Mouse (Mus musculus) kidney, embryonic 14.5 days (tissue): ENCODE data around the gene Ntrk3. TPM values are rescaled to one million over a fixed set of nuclear protein-coding genes. Genes with fewer than 3 reads are reported as not detected.

Experiments used
- ATAC-seq: fragments of 200-750 bp; cut with Nextera tagmentation; 2 replicates; pipeline ENCODE4 v1.8.0; 2017; ENCODE audit warnings: moderate number of reproducible peaks, mild to moderate bottlenecking, moderate TSS enrichment, moderate library complexity; ENCODE audit not compliant: low FRiP score, low TSS enrichment
- H3K27ac ChIP-seq: fragments of 300-500 bp; sonication (generic); 2 replicates; pipeline ENCODE4 v1.5.1; 2014; ENCODE audit warnings: low read depth, mild to moderate bottlenecking, low read length, moderate library complexity, mixed read lengths
- H3K27me3 ChIP-seq: fragments of 300-500 bp; sonication (generic); 2 replicates; pipeline ENCODE4 v1.6.1; 2014; ENCODE audit warnings: mild to moderate bottlenecking, low read length; ENCODE audit not compliant: control insufficient read depth, insufficient read depth
- H3K36me3 ChIP-seq: fragments of 300-500 bp; sonication (generic); 2 replicates; pipeline ENCODE4 v1.6.1; 2014; ENCODE audit warnings: low read length, mixed read lengths; ENCODE audit not compliant: control insufficient read depth, insufficient read depth
- H3K4me1 ChIP-seq: fragments of 300-500 bp; sonication (generic); 2 replicates; pipeline ENCODE4 v1.6.1; 2014; ENCODE audit warnings: low read length, mixed read lengths; ENCODE audit not compliant: control insufficient read depth, insufficient read depth
- H3K4me2 ChIP-seq: fragments of 300-500 bp; sonication (generic); replicated peaks from 2 replicates; pipeline ENCODE4 v1.6.1; 2014; ENCODE audit warnings: low read depth, mild to moderate bottlenecking, low read length
- H3K4me3 ChIP-seq: fragments of 300-500 bp; sonication (generic); 2 replicates; pipeline ENCODE4 v1.5.1; 2014; ENCODE audit warnings: mild to moderate bottlenecking, low read length
- H3K9ac ChIP-seq: fragments of 300-500 bp; sonication (generic); 2 replicates; pipeline ENCODE4 v1.6.1; 2014; ENCODE audit warnings: low read depth, mild to moderate bottlenecking, low read length, moderate library complexity
- H3K9me3 ChIP-seq: fragments of 300-500 bp; sonication (generic); 2 replicates; pipeline ENCODE4 v1.6.1; 2016; ENCODE audit warnings: low read length; ENCODE audit not compliant: control insufficient read depth
- WGBS: fragments of 180-500 bp; shearing (Covaris S2); extraction: QIAGEN DNeasy Blood & Tissue Kit; methylation state at CpG from one replicate; pipeline ENCODE4 v1.1.7; 2014; 5-methylcytosine and 5-hydroxymethylcytosine counted together
- polyA plus RNA-seq: library from polyadenylated mRNA; unstranded; fragments of >200 nt; fragmentation: Nextera tagmentation; extraction: Ambion mirVana; gene quantifications from 2 replicates; pipeline ENCODE4 v1.2.1, GENCODE M21; 2014

Ntrk3 gene
- polyA plus RNA-seq, 1 experiment from 2014 or later = 5.1 TPM

DNA sequence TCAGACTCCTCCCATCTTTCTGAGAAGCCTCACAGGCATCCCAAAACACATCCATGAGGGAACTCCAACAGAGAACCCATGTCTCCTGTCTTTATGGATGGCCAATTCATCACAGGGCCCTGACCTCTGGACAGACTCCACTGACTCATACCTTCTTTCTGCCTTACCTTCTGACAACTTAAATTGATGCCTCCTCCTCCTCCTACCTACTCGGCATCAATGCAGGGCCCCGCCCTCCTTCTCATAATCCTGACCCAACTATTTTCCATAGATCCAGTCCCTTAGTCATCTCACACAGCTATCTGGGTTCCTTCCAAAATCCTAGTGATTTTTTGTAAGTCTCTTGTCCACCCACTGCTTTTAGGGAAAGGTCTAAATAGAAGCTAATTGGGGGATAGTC, 78.0 kb downstream of the Ntrk3 start:
- Histone ChIP-seq H3K4me3 (no peak overlapping the region), H3K9me3 (no peaks in the 10 kb centered on the region), H3K4me2 (no peak overlapping the region), H3K27me3 (no peaks in the 10 kb centered on the region), H3K9ac (no peak overlapping the region), H3K27ac (no peak overlapping the region), H3K36me3 (no peaks in the 10 kb centered on the region), H3K4me1 (no peaks in the 10 kb centered on the region)
- WGBS = 78% methylated on average over 2 of the region's 2 CpGs
- ATAC-seq = no peak

DNA sequence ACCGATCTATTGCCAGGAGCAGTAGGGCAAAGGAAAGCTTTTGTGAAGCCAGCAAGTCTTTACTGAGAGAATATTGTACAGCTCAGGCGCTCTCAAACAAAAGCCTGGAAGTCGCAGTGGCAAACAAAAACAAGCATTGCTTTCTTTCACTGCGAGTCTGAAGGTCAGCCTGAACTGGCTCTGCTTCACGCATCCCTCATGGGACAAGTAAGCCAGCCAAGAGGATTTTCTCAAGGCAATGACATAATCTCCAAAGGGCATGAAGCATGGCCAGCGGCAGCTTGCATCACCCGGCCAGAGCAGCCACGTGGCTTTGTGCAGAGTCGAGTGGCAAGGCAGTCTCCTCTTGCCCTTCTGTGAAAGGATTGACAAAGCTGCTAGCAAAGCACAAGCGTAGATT, 79.8 kb downstream of the Ntrk3 start:
- no peaks in the 10 kb centered on the region for H3K9me3 ChIP-seq
- no peak overlapping the region for H3K27ac ChIP-seq
- WGBS = 70% methylated on average over 10 of the region's 10 CpGs
- no peak for ATAC-seq
- H3K9ac ChIP-seq = no peak overlapping the region
- no peaks in the 10 kb centered on the region for H3K36me3 ChIP-seq
- H3K4me1 ChIP-seq = no peaks in the 10 kb centered on the region
- no peak overlapping the region for H3K4me2 ChIP-seq
- no peaks in the 10 kb centered on the region for H3K27me3 ChIP-seq
- no peak overlapping the region for H3K4me3 ChIP-seq

DNA sequence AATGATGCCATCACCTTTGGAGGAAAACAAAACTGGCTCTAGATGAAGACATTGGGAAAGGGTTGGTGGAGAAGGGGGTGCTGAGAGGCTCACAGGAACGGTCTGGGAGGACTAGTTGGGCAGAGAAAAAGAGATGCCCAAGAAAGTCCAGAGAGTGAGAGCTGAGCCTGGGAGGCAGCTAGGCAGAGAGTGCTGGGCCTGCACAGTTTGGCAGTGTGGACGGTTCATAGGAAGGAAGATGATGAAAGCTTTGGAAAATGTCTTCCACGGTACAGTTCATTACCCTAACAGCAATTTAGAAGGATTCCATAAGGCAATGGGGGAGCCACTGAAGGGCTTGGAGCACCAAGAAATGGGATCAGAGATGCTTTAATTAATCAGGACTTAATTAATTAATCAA, 81.6 kb downstream of the Ntrk3 start:
- H3K36me3 ChIP-seq = no peaks in the 10 kb centered on the region
- no peaks in the 10 kb centered on the region for H3K27me3 ChIP-seq
- H3K4me1 ChIP-seq = no peaks in the 10 kb centered on the region
- no peaks in the 10 kb centered on the region for H3K9me3 ChIP-seq
- H3K4me2 ChIP-seq = no peak overlapping the region
- H3K27ac ChIP-seq = no peak overlapping the region
- no peak for ATAC-seq
- 76% methylated on average over 3 of the region's 3 CpGs for WGBS
- H3K9ac ChIP-seq = no peak overlapping the region
- no peak overlapping the region for H3K4me3 ChIP-seq

DNA sequence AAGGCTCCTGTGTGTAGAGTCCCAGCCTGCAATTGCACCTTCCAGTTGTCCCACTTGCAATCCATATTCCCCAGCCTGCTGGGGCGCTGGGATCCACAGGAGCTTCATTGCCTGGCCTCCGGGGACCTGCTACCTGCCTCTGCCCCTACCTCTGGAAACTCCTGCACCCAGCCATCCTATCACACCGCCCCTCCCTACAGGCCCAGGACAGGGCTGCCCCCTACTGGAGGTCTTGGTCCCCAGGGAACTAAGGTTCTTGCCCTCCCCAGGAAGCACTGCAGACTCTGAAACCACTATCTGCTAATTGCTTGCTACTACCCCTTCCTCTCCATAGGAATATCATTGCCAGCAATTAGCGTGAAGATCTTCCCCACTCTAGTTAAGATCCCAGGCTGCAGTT, 84.1 kb downstream of the Ntrk3 start:
- 34% methylated on average over 4 of the region's 4 CpGs for WGBS
- H3K4me2 ChIP-seq = no peak overlapping the region
- H3K27me3 ChIP-seq = no peaks in the 10 kb centered on the region
- H3K27ac ChIP-seq = no peak overlapping the region
- no peak for ATAC-seq
- H3K4me3 ChIP-seq = no peak overlapping the region
- no peaks in the 10 kb centered on the region for H3K4me1 ChIP-seq
- no peaks in the 10 kb centered on the region for H3K36me3 ChIP-seq
- H3K9ac ChIP-seq = no peak overlapping the region
- H3K9me3 ChIP-seq = no peaks in the 10 kb centered on the region

DNA sequence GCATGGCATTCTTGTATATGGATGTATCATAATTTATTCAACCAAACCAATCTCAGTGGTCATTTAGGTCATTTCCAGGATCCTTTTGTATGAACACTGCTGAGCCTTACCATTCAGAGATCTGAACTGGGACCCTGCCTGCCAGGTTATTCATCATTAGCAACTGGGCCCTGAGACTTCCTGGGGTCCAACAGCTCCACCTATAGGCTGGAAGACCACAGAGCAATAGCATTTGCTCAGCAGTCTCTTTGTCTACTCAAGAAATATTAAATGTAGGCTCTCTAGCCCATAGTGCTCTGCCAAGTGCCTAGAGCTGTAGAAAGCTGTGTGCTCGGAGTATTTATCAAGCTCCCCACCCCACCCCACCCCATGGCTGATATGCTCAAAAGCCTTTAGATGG, 85.5 kb downstream of the Ntrk3 start:
- no peak overlapping the region for H3K4me2 ChIP-seq
- ATAC-seq = no peak
- H3K4me1 ChIP-seq = no peaks in the 10 kb centered on the region
- no peak overlapping the region for H3K4me3 ChIP-seq
- H3K36me3 ChIP-seq = no peaks in the 10 kb centered on the region
- no peak overlapping the region for H3K9ac ChIP-seq
- no peaks in the 10 kb centered on the region for H3K27me3 ChIP-seq
- no peak overlapping the region for H3K27ac ChIP-seq
- H3K9me3 ChIP-seq = no peaks in the 10 kb centered on the region
- WGBS = 62% methylated on average over 1 of the region's 1 CpGs

DNA sequence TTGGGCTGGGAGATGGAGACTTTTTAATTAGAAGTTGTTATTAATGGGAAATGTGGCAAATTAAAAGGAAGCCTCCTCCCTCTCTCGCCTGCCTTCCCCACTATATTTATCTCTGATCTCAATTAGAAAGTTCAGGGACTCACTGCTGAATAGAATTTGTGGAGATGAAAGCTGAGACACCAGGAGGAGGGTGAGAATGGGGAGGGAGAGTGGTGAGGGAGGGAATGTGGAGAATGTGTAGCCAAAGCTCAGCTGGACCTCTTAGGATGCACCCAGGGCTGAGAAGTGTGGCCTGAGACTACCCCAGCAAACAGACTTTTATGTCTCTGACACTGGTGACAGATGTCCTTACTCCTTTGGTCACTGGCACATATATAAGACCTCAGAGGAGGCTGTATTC, 86.3 kb downstream of the Ntrk3 start:
- Histone ChIP-seq H3K4me3 (no peak overlapping the region), H3K27ac (no peak overlapping the region), H3K9me3 (no peaks in the 10 kb centered on the region), H3K36me3 (no peaks in the 10 kb centered on the region), H3K9ac (no peak overlapping the region), H3K27me3 (no peaks in the 10 kb centered on the region), H3K4me2 (no peak overlapping the region), H3K4me1 (no peaks in the 10 kb centered on the region)
- 53% methylated on average over 1 of the region's 1 CpGs for WGBS
- ATAC-seq = no peak

DNA sequence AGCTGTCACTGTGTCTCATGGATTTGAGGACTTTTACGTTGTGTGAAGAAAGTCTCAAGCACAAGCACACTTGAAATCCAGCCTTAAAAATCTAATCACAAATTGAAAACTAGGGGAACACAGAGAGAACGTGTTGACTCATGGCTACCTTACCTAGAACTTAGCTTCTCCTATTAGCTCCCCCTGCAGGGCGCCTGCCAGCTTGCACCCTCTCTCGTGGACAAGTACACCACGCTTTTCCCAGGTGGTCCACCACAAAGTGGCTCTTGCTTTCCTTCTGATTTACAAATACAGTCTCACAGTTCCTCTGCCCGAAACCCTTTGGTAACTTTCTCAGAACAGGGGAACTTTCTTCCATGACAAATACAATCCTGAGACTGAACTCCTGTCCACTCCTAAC, 94.1 kb downstream of the Ntrk3 start:
- 72% methylated on average over 6 of the region's 6 CpGs for WGBS
- Histone ChIP-seq H3K9me3 (no peaks in the 10 kb centered on the region), H3K27ac (no peak overlapping the region), H3K4me3 (no peak overlapping the region), H3K4me2 (no peak overlapping the region), H3K9ac (no peak overlapping the region), H3K4me1 (no peaks in the 10 kb centered on the region), H3K27me3 (no peaks in the 10 kb centered on the region), H3K36me3 (no peaks in the 10 kb centered on the region)
- ATAC-seq = no peak

DNA sequence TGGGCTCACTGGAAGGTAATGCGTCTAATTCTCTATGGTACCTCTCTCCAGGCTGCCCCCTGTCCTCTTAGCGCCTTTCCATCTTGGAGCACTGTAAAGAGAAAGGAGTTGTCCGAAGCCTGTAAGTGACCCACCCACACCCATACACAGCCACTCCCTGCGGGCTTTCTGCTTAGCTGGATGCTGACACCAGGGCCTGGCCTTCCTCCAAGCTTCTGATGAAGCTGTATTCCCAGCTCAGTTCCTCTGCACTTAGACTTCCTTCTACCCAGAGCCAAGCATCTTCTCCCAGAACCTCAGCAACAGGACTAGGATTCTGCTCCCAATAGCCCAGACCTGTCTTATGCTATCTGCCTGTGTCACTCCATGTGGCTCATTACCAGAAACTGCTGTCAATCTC, 114.1 kb downstream of the Ntrk3 start:
- WGBS = 55% methylated on average over 4 of the region's 4 CpGs
- Histone ChIP-seq H3K27me3 (no peaks in the 10 kb centered on the region), H3K4me2 (no peak overlapping the region), H3K27ac (no peak overlapping the region), H3K36me3 (no peaks in the 10 kb centered on the region), H3K4me1 (no peaks in the 10 kb centered on the region), H3K9me3 (no peaks in the 10 kb centered on the region), H3K9ac (no peak overlapping the region), H3K4me3 (no peak overlapping the region)
- ATAC-seq = no peak

DNA sequence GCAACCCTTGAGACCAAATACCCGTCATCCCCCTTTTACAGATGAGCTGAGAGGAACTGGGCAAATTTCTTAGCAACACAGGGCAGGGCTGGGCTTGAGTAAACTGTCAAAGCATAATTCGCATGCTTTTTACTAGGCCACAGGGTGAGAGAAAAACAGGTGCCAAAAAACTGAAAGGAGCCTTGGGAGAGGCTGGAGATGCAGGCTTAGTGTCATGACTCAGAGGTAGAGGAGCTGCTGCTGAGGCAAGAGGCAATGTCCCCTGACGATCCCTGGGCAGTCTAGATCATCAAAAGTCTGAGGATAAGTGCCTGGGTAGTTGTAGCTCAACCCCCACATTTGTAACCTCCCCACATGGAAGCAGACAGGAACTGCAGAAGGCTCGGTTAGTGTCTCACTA, 116.7 kb downstream of the Ntrk3 start:
- Histone ChIP-seq H3K4me1 (no peaks in the 10 kb centered on the region), H3K27me3 (no peaks in the 10 kb centered on the region), H3K27ac (no peak overlapping the region), H3K4me3 (no peak overlapping the region), H3K36me3 (no peaks in the 10 kb centered on the region), H3K9me3 (no peaks in the 10 kb centered on the region), H3K9ac (no peak overlapping the region), H3K4me2 (no peak overlapping the region)
- no peak for ATAC-seq
- WGBS = 34% methylated on average over 4 of the region's 4 CpGs
